Mouse (Mus musculus): ENCODE data around the gene Kctd18. TPM values are rescaled to one million over a fixed set of nuclear protein-coding genes. Genes with fewer than 3 reads are reported as not detected.
"Not testable (repeated sequence)": the region's sequence is repeated elsewhere in the genome, so short reads cannot be mapped to it uniquely, and the experiment has no call there.

Kctd18 gene
- polyA plus RNA-seq, 2 experiments = 3.2 to 3.4 TPM

- Histone ChIP-seq H3K27ac (no peak overlapping the region), H3K27me3 (ENCODE audit: control insufficient read depth, insufficient read depth, low read length) (no peaks in the 10 kb centered on the region), H3K4me1 (replicated peaks; ENCODE audit: control insufficient read depth in 2 of 2, insufficient read depth in 2 of 2, low read length in 1 of 2) (no peaks in the 10 kb centered on the region), H3K9me3 (ENCODE audit: control insufficient read depth, low read length) (no peaks in the 10 kb centered on the region), H3K36me3 (replicated peaks; ENCODE audit: control insufficient read depth, insufficient read depth, low read depth) (no peaks in the 10 kb centered on the region), H3K9ac (replicated peaks) (no peak overlapping the region), H3K4me3 (ENCODE audit: insufficient read depth in 1 of 2, low read depth in 2 of 2, low read length in 2 of 2) (no peak overlapping the region), H3K4me2 (ENCODE audit: low read depth) (no peak overlapping the region)
- TF ChIP-seq EP300 (IDR thresholded peaks at IDR 0.05; ENCODE audit: low read depth) (no peak), CTCF (IDR thresholded peaks at IDR 0.05; ENCODE audit: low read depth) (no peak)
- no peak for ATAC-seq (ENCODE audit: insufficient read depth)
- WGBS (ENCODE audit: insufficient replicate concordance) = 49% methylated on average over 5 of the region's 5 CpGs
- no peak for DNase-seq (ENCODE audit: low read depth in 3 of 3, low spot score in 3 of 3)
These were observed 26.8 kb upstream of the Kctd18 start for GRCm38 (mm10) chr1:58045546-58045945.

GRCm38 (mm10) chr1:58045076-58045475, 26.3 kb upstream of the Kctd18 start:
- 34% methylated on average over 3 of the region's 3 CpGs for WGBS (ENCODE audit: insufficient replicate concordance)

GRCm38 (mm10) chr1:58037306-58037705, 18.6 kb upstream of the Kctd18 start:
- H3K9me3 ChIP-seq (ENCODE audit: control insufficient read depth, low read length); H3K4me3 ChIP-seq (ENCODE audit: insufficient read depth in 1 of 2, low read depth in 2 of 2, low read length in 2 of 2); ATAC-seq (ENCODE audit: insufficient read depth); H3K4me2 ChIP-seq (ENCODE audit: low read depth); H3K36me3 ChIP-seq (replicated peaks; ENCODE audit: control insufficient read depth, insufficient read depth, low read depth); H3K27me3 ChIP-seq (ENCODE audit: control insufficient read depth, insufficient read depth, low read length); H3K27ac ChIP-seq; DNase-seq (ENCODE audit: low read depth in 3 of 3, low spot score in 3 of 3); H3K9ac ChIP-seq (replicated peaks); H3K4me1 ChIP-seq (replicated peaks; ENCODE audit: control insufficient read depth in 2 of 2, insufficient read depth in 2 of 2, low read length in 1 of 2): not testable (repeated sequence)
- WGBS (ENCODE audit: insufficient replicate concordance) = 77% methylated on average over 9 of the region's 9 CpGs

More at GRCm38 (mm10) chr1:58045076-58045475, 26.3 kb upstream of the Kctd18 start:
- Histone ChIP-seq H3K36me3 (replicated peaks; ENCODE audit: control insufficient read depth, insufficient read depth, low read depth) (no peaks in the 10 kb centered on the region), H3K27me3 (ENCODE audit: control insufficient read depth, insufficient read depth, low read length) (no peaks in the 10 kb centered on the region), H3K9me3 (ENCODE audit: control insufficient read depth, low read length) (no peaks in the 10 kb centered on the region), H3K9ac (replicated peaks) (no peak overlapping the region), H3K4me1 (replicated peaks; ENCODE audit: control insufficient read depth in 2 of 2, insufficient read depth in 2 of 2, low read length in 1 of 2) (no peaks in the 10 kb centered on the region), H3K4me3 (ENCODE audit: insufficient read depth in 1 of 2, low read depth in 2 of 2, low read length in 2 of 2) (no peak overlapping the region), H3K27ac (no peak overlapping the region), H3K4me2 (ENCODE audit: low read depth) (no peak overlapping the region)
- ATAC-seq (ENCODE audit: insufficient read depth) (no peak), DNase-seq (ENCODE audit: low read depth in 3 of 3, low spot score in 3 of 3) (no peak)
- no peak for TF ChIP-seq EP300 (IDR thresholded peaks at IDR 0.05; ENCODE audit: low read depth)
- no peak for TF ChIP-seq CTCF (IDR thresholded peaks at IDR 0.05; ENCODE audit: low read depth)

- no peak overlapping the region for H3K4me3 ChIP-seq (ENCODE audit: insufficient read depth in 1 of 2, low read depth in 2 of 2, low read length in 2 of 2)
- no peak overlapping the region for H3K27ac ChIP-seq
- ATAC-seq (ENCODE audit: insufficient read depth) (no peak), DNase-seq (ENCODE audit: low read depth in 3 of 3, low spot score in 3 of 3) (peak in 2 of 3 experiments; percentile 32 to 38)
- no peaks in the 10 kb centered on the region for H3K27me3 ChIP-seq (ENCODE audit: control insufficient read depth, insufficient read depth, low read length)
- 50% methylated on average over 10 of the region's 10 CpGs for WGBS (ENCODE audit: insufficient replicate concordance)
- H3K4me2 ChIP-seq (ENCODE audit: low read depth) = no peak overlapping the region
- TF ChIP-seq EP300 (IDR thresholded peaks at IDR 0.05; ENCODE audit: low read depth) = no peak
- TF ChIP-seq CTCF (IDR thresholded peaks at IDR 0.05; ENCODE audit: low read depth) = peak; percentile 94
- H3K9me3 ChIP-seq (ENCODE audit: control insufficient read depth, low read length) = no peaks in the 10 kb centered on the region
- no peaks in the 10 kb centered on the region for H3K36me3 ChIP-seq (replicated peaks; ENCODE audit: control insufficient read depth, insufficient read depth, low read depth)
- H3K9ac ChIP-seq (replicated peaks) = no peak overlapping the region
- H3K4me1 ChIP-seq (replicated peaks; ENCODE audit: control insufficient read depth in 2 of 2, insufficient read depth in 2 of 2, low read length in 1 of 2) = peaks cover 10 to 27% of the 10 kb centered on the region in 2 experiments
These were observed 12.5 kb upstream of the Kctd18 start for GRCm38 (mm10) chr1:58031160-58031769.

- Histone ChIP-seq H3K4me1 (replicated peaks; ENCODE audit: control insufficient read depth in 2 of 2, insufficient read depth in 2 of 2, low read length in 1 of 2) (peaks cover 10 to 27% of the 10 kb centered on the region in 2 experiments), H3K9ac (replicated peaks) (no peak overlapping the region), H3K36me3 (replicated peaks; ENCODE audit: control insufficient read depth, insufficient read depth, low read depth) (no peaks in the 10 kb centered on the region), H3K27me3 (ENCODE audit: control insufficient read depth, insufficient read depth, low read length) (no peaks in the 10 kb centered on the region), H3K4me2 (ENCODE audit: low read depth) (peak overlapping the region; percentile 61), H3K4me3 (ENCODE audit: insufficient read depth in 1 of 2, low read depth in 2 of 2, low read length in 2 of 2) (peak overlapping the region; percentile 29 to 38; a peak in 3 of 4 replicates), H3K27ac (no peak overlapping the region), H3K9me3 (ENCODE audit: control insufficient read depth, low read length) (no peaks in the 10 kb centered on the region)
- ATAC-seq (ENCODE audit: insufficient read depth) (no peak), DNase-seq (ENCODE audit: low read depth in 3 of 3, low spot score in 3 of 3) (no peak)
- WGBS (ENCODE audit: insufficient replicate concordance) = 33% methylated on average over 13 of the region's 13 CpGs
- TF ChIP-seq EP300 (IDR thresholded peaks at IDR 0.05; ENCODE audit: low read depth) (no peak), CTCF (IDR thresholded peaks at IDR 0.05; ENCODE audit: low read depth) (no peak)
These were observed 11.6 kb upstream of the Kctd18 start for GRCm38 (mm10) chr1:58030156-58030871.

Measured in liver, embryonic 14.5 days (tissue).